Mouse (Mus musculus) intestine, embryonic 14.5 days (tissue): ENCODE measurements around the gene 1600002K03Rik. TPM values are rescaled to one million over a fixed set of nuclear protein-coding genes. Genes with fewer than 3 reads are reported as not detected.
"Not testable (repeated sequence)": the region's sequence is repeated elsewhere in the genome, so short reads cannot be mapped to it uniquely, and the experiment has no call there.

Experiments
- ATAC-seq: fragments of 200-750 bp; cut with Nextera tagmentation; replicated peaks from 2 replicates; pipeline ENCODE4 v1.8.0; 2017; ENCODE audit warnings: low read depth, moderate number of reproducible peaks, moderate TSS enrichment, moderate library complexity; ENCODE audit not compliant: low FRiP score, low TSS enrichment
- DNase-seq: peaks from one replicate; pipeline ENCODE4 v3.0.0-alpha.2; 2018; ENCODE audit warnings: low spot score
- H3K27ac ChIP-seq: fragments of 300-500 bp; sonication (generic); 2 replicates; pipeline ENCODE4 v1.5.1; 2014; ENCODE audit warnings: low read depth, mild to moderate bottlenecking, control low read depth
- H3K27me3 ChIP-seq: fragments of 300-500 bp; sonication (generic); replicated peaks from 2 replicates; pipeline ENCODE4 v1.6.1; 2014; ENCODE audit warnings: low read length, control low read depth; ENCODE audit not compliant: control insufficient read depth, insufficient read depth
- H3K36me3 ChIP-seq: fragments of 300-500 bp; sonication (generic); 2 replicates; pipeline ENCODE4 v1.6.1; 2014; ENCODE audit warnings: low read length, control low read depth; ENCODE audit not compliant: control insufficient read depth, insufficient read depth
- H3K4me1 ChIP-seq: fragments of 300-500 bp; sonication (generic); replicated peaks from 2 replicates; pipeline ENCODE4 v1.6.1; 2014; ENCODE audit warnings: low read length, control low read depth, mixed read lengths; ENCODE audit not compliant: control insufficient read depth, insufficient read depth
- H3K4me2 ChIP-seq: fragments of 300-500 bp; sonication (generic); 2 replicates; pipeline ENCODE4 v1.6.1; 2014; ENCODE audit warnings: low read length
- H3K4me3 ChIP-seq: fragments of 300-500 bp; sonication (generic); 2 replicates; pipeline ENCODE4 v1.5.1; 2014; ENCODE audit warnings: low read depth, low read length, control low read depth, mixed read lengths
- H3K9ac ChIP-seq: fragments of 300-500 bp; sonication (generic); 2 replicates; pipeline ENCODE4 v1.6.1; 2014; ENCODE audit warnings: mild to moderate bottlenecking, low read length
- H3K9me3 ChIP-seq: fragments of 300-500 bp; sonication (generic); 2 replicates; pipeline ENCODE4 v1.6.1; 2016; ENCODE audit warnings: low read length, control low read depth; ENCODE audit not compliant: control insufficient read depth
- WGBS: fragments of 180-500 bp; shearing (Covaris S2); extraction: QIAGEN DNeasy Blood & Tissue Kit; methylation state at CpG from one replicate; pipeline ENCODE4 v1.1.7; 2014; 5-methylcytosine and 5-hydroxymethylcytosine counted together
- polyA plus RNA-seq: library from polyadenylated mRNA; unstranded; fragments of >200 nt; fragmentation: Nextera tagmentation; extraction: Ambion mirVana; gene quantifications from 2 replicates; pipeline ENCODE4 v1.2.1, GENCODE M21; 2014

Gene 1600002K03Rik
- polyA plus RNA-seq, 1 experiment from 2014 or later = 16.7 TPM

- no peak overlapping the region for H3K9ac ChIP-seq
- H3K4me3 ChIP-seq = no peak overlapping the region
- ATAC-seq = no peak
- H3K27me3 ChIP-seq = no peaks in the 10 kb centered on the region
- 0 out of 2 replicates have a peak, but pooled peaks cover 3% of the 10 kb centered on the region for H3K4me1 ChIP-seq
- 20% methylated on average over 7 of the region's 7 CpGs for WGBS
- DNase-seq = no peak
- H3K27ac ChIP-seq = no peak overlapping the region
- H3K4me2 ChIP-seq = no peak overlapping the region
- no peaks in the 10 kb centered on the region for H3K9me3 ChIP-seq
- H3K36me3 ChIP-seq = no peaks in the 10 kb centered on the region
Measured at GRCm38 (mm10) chr10:80204055-80204454, 31.3 kb downstream of the 1600002K03Rik start.

DNA sequence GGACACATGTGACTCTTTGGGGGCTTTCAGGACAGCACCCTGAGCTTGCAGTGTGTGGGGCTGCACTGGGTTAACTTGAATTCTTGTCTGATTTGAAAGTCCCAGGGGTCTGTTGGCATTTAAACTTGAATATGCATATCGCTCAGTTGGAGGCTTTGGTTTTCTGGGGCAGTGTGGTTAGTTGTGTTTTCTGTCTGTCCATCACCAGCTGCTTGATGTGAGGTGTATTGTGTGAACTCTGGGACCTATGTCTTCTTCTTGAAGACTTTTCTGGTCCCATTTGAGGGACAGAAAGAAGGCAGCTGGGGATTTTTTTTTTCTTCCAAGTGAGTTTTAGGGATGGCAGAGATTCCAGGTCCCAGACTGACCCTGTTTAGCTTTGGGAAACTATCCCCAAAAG, 34.5 kb downstream of the 1600002K03Rik start:
- WGBS = 81% methylated on average over 1 of the region's 1 CpGs

GRCm38 (mm10) chr10:80207676-80208075, 34.9 kb downstream of the 1600002K03Rik start:
- Histone ChIP-seq H3K9me3 (no peaks in the 10 kb centered on the region), H3K27me3 (no peaks in the 10 kb centered on the region), H3K36me3 (no peaks in the 10 kb centered on the region), H3K9ac (no peak overlapping the region), H3K27ac (no peak overlapping the region), H3K4me2 (no peak overlapping the region), H3K4me3 (no peak overlapping the region), H3K4me1 (0 out of 2 replicates have a peak, but pooled peaks cover 4% of the 10 kb centered on the region)
- ATAC-seq (no peak), DNase-seq (no peak)
- WGBS = 77% methylated on average over 10 of the region's 10 CpGs

More for the DNA sequence above, 34.5 kb downstream of the 1600002K03Rik start:
- Histone ChIP-seq H3K9ac (no peak overlapping the region), H3K4me1 (0 out of 2 replicates have a peak, but pooled peaks cover 4% of the 10 kb centered on the region), H3K36me3 (no peaks in the 10 kb centered on the region), H3K4me2 (no peak overlapping the region), H3K4me3 (no peak overlapping the region), H3K27ac (no peak overlapping the region), H3K9me3 (no peaks in the 10 kb centered on the region), H3K27me3 (no peaks in the 10 kb centered on the region)
- ATAC-seq = no peak
- DNase-seq = no peak

GRCm38 (mm10) chr10:80208248-80208647, 35.5 kb downstream of the 1600002K03Rik start:
- Histone ChIP-seq H3K4me1 (0 out of 2 replicates have a peak, but pooled peaks cover 4% of the 10 kb centered on the region), H3K9ac (no peak overlapping the region; the same call in 1 of the 2 replicates), H3K4me2 (no peak overlapping the region), H3K9me3 (no peaks in the 10 kb centered on the region), H3K4me3 (no peak overlapping the region), H3K36me3 (no peaks in the 10 kb centered on the region), H3K27me3 (no peaks in the 10 kb centered on the region), H3K27ac (no peak overlapping the region)
- ATAC-seq (no peak), DNase-seq (no peak)
- WGBS = 65% methylated on average over 4 of the region's 4 CpGs

DNA sequence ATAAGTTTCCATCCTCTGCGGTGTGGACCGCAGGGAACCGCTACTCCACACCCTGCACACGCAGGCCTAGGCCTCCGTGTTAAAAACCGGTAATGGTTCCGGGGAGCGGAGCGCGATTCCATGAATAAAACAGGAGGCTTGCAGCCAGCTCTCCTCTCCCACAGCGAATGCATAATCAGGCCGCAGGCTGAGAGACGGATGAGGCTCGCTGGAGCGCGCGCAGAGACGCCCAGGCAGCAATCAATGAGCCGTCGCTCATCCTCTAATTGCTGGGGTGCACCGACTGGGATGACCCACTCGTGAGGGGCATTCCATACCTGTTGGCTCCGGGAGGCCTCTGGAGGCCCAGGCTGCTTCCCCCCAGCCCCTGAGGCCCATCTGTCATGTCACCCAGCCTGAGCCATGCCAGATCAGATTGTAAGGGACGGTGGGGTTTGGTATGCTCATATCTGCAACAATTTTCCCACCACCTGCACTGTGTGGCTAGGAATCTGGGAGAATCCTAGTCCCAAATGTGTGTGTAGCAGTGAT, 36.2 kb downstream of the 1600002K03Rik start:
- Histone ChIP-seq H3K9me3 (no peaks in the 10 kb centered on the region), H3K4me1 (0 out of 2 replicates have a peak, but pooled peaks cover 4% of the 10 kb centered on the region), H3K27ac (no peak overlapping the region), H3K36me3 (no peaks in the 10 kb centered on the region), H3K4me3 (no peak overlapping the region), H3K27me3 (no peaks in the 10 kb centered on the region), H3K4me2 (peak overlapping the region; percentile 24), H3K9ac (peak overlapping the region; percentile 13; the same call in 1 of the 2 replicates)
- DNase-seq (no peak), ATAC-seq (no peak)
- 8% methylated on average over 24 of the region's 24 CpGs for WGBS

DNA sequence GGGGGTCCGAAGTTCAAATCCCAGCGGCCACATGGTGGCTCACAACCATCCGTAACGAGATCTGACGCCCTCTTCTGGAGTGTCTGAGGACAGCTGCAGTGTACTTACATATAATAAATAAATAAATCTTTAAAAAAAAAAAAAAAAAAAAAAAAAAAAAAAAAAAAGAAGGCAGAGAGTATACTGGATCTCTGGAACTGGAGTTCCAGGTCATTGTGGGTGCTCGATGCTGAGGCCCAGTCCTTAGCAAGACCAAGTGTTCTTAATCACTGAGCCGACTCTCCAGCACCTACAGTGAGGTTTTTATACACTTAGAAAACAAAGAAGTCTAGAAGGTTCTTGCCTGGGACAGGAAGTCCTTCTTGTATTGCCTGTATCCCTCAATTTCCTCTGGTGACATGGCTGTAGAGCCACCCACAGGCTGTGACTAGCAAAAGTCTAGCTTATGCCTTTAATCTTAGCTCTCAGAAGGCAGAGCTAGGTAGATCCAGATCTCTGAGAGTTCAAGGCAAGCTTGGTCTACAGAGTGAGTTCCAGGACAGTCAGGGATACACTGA, 38.9 kb downstream of the 1600002K03Rik start:
- not testable (repeated sequence) for H3K36me3 ChIP-seq, H3K4me1 ChIP-seq, H3K4me2 ChIP-seq, H3K9me3 ChIP-seq, DNase-seq, H3K27me3 ChIP-seq, ATAC-seq, H3K27ac ChIP-seq, H3K4me3 ChIP-seq, H3K9ac ChIP-seq
- 77% methylated on average over 7 of the region's 7 CpGs for WGBS

- no peak for ATAC-seq
- Histone ChIP-seq H3K27ac (no peak overlapping the region), H3K36me3 (no peaks in the 10 kb centered on the region), H3K9ac (no peak overlapping the region), H3K9me3 (no peaks in the 10 kb centered on the region), H3K4me2 (no peak overlapping the region), H3K4me3 (no peak overlapping the region), H3K27me3 (no peaks in the 10 kb centered on the region), H3K4me1 (no peaks in the 10 kb centered on the region)
- 33% methylated on average over 16 of the region's 16 CpGs for WGBS
- DNase-seq = no peak
Measured at GRCm38 (mm10) chr10:80215048-80215772, 42.5 kb downstream of the 1600002K03Rik start.

DNA sequence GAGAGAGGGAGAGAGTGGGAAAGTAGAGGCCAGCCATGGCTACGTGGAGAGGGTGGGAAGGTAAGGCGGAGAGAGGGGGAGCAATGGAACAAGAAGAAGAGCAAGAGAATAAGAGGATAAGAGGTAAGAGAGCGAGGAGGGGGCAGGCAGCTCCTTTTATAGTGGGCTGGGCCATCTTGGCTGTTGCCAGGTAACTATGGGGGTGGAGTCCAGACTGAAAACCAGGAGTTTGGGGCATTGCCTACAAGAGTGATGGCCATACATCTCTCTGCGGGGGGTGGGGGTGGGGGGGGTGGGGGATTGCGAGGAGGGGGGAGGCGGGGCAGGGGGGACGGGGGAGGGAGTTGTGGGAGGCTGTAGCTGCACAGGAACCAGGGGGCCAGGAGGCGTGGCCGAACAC, 47.9 kb downstream of the 1600002K03Rik start:
- 22% methylated on average over 7 of the region's 9 CpGs for WGBS
- ATAC-seq (no peak), DNase-seq (no peak)
- no peaks in the 10 kb centered on the region for H3K27me3 ChIP-seq
- no peak overlapping the region for H3K9ac ChIP-seq
- no peak overlapping the region for H3K4me3 ChIP-seq
- no peaks in the 10 kb centered on the region for H3K36me3 ChIP-seq
- no peaks in the 10 kb centered on the region for H3K9me3 ChIP-seq
- H3K4me1 ChIP-seq = peaks cover 3% of the 10 kb centered on the region
- no peak overlapping the region for H3K4me2 ChIP-seq
- H3K27ac ChIP-seq = no peak overlapping the region
